Mouse (Mus musculus): ENCODE measurements around the gene A930004D18Rik. TPM values are rescaled to one million over a fixed set of nuclear protein-coding genes. Genes with fewer than 3 reads are reported as not detected.

A930004D18Rik gene
- polyA plus RNA-seq, 1 experiment = 0.70 TPM

GRCm38 (mm10) chr2:18019122-18019521, 18.4 kb downstream of the A930004D18Rik start:
- Histone ChIP-seq H3K27ac (ENCODE audit: insufficient read depth, low read depth, low read length) (no peak overlapping the region), H3K27me3 (ENCODE audit: control insufficient read depth, insufficient read depth, low read length) (no peaks in the 10 kb centered on the region), H3K4me1 (ENCODE audit: control insufficient read depth, insufficient read depth, insufficient read length, low read length) (no peaks in the 10 kb centered on the region), H3K4me3 (ENCODE audit: low read depth, low read length) (no peak overlapping the region), H3K36me3 (ENCODE audit: control insufficient read depth, insufficient read depth, low read length) (no peaks in the 10 kb centered on the region)
- no peak for TF ChIP-seq POLR2A (IDR thresholded peaks at IDR 0.05; ENCODE audit: low read depth, low read length)
- no peak for TF ChIP-seq CTCF (IDR thresholded peaks at IDR 0.05; ENCODE audit: extremely low read depth, insufficient read length, insufficient replicate concordance, low read depth, low read length)
- 86% methylated on average over 1 of the region's 1 CpGs for WGBS

- 95% methylated on average over 6 of the region's 6 CpGs for WGBS
- TF ChIP-seq POLR2A (IDR thresholded peaks at IDR 0.05; ENCODE audit: low read depth, low read length) (no peak), CTCF (IDR thresholded peaks at IDR 0.05; ENCODE audit: extremely low read depth, insufficient read length, insufficient replicate concordance, low read depth, low read length) (no peak)
These were observed 20.2 kb downstream of the A930004D18Rik start for GRCm38 (mm10) chr2:18017321-18017720.

GRCm38 (mm10) chr2:18016639-18017038, 20.9 kb downstream of the A930004D18Rik start:
- H3K4me3 ChIP-seq (ENCODE audit: low read depth, low read length) = no peak overlapping the region
- 88% methylated on average over 1 of the region's 1 CpGs for WGBS
- TF ChIP-seq POLR2A (IDR thresholded peaks at IDR 0.05; ENCODE audit: low read depth, low read length) (no peak), CTCF (IDR thresholded peaks at IDR 0.05; ENCODE audit: extremely low read depth, insufficient read length, insufficient replicate concordance, low read depth, low read length) (no peak)

More at GRCm38 (mm10) chr2:18017321-18017720, 20.2 kb downstream of the A930004D18Rik start:
- Histone ChIP-seq H3K36me3 (ENCODE audit: control insufficient read depth, insufficient read depth, low read length) (no peaks in the 10 kb centered on the region), H3K4me1 (ENCODE audit: control insufficient read depth, insufficient read depth, insufficient read length, low read length) (no peaks in the 10 kb centered on the region), H3K27me3 (ENCODE audit: control insufficient read depth, insufficient read depth, low read length) (no peaks in the 10 kb centered on the region), H3K27ac (ENCODE audit: insufficient read depth, low read depth, low read length) (no peak overlapping the region), H3K4me3 (ENCODE audit: low read depth, low read length) (no peak overlapping the region)

GRCm38 (mm10) chr2:18015581-18015980, 22.0 kb downstream of the A930004D18Rik start:
- Histone ChIP-seq H3K4me1 (ENCODE audit: control insufficient read depth, insufficient read depth, insufficient read length, low read length) (no peaks in the 10 kb centered on the region), H3K36me3 (ENCODE audit: control insufficient read depth, insufficient read depth, low read length) (no peaks in the 10 kb centered on the region), H3K27me3 (ENCODE audit: control insufficient read depth, insufficient read depth, low read length) (no peaks in the 10 kb centered on the region), H3K4me3 (ENCODE audit: low read depth, low read length) (no peak overlapping the region), H3K27ac (ENCODE audit: insufficient read depth, low read depth, low read length) (no peak overlapping the region)
- WGBS = 63% methylated on average over 3 of the region's 3 CpGs
- TF ChIP-seq CTCF (IDR thresholded peaks at IDR 0.05; ENCODE audit: extremely low read depth, insufficient read length, insufficient replicate concordance, low read depth, low read length) (no peak), POLR2A (IDR thresholded peaks at IDR 0.05; ENCODE audit: low read depth, low read length) (no peak)

More at GRCm38 (mm10) chr2:18016639-18017038, 20.9 kb downstream of the A930004D18Rik start:
- Histone ChIP-seq H3K36me3 (ENCODE audit: control insufficient read depth, insufficient read depth, low read length) (no peaks in the 10 kb centered on the region), H3K4me1 (ENCODE audit: control insufficient read depth, insufficient read depth, insufficient read length, low read length) (no peaks in the 10 kb centered on the region), H3K27me3 (ENCODE audit: control insufficient read depth, insufficient read depth, low read length) (no peaks in the 10 kb centered on the region), H3K27ac (ENCODE audit: insufficient read depth, low read depth, low read length) (no peak overlapping the region)

- Histone ChIP-seq H3K4me3 (ENCODE audit: low read depth, low read length) (no peak overlapping the region), H3K27ac (ENCODE audit: insufficient read depth, low read depth, low read length) (no peak overlapping the region), H3K36me3 (ENCODE audit: control insufficient read depth, insufficient read depth, low read length) (no peaks in the 10 kb centered on the region), H3K4me1 (ENCODE audit: control insufficient read depth, insufficient read depth, insufficient read length, low read length) (no peaks in the 10 kb centered on the region), H3K27me3 (ENCODE audit: control insufficient read depth, insufficient read depth, low read length) (no peaks in the 10 kb centered on the region)
- 87% methylated on average over 3 of the region's 3 CpGs for WGBS
- TF ChIP-seq POLR2A (IDR thresholded peaks at IDR 0.05; ENCODE audit: low read depth, low read length) = no peak
- TF ChIP-seq CTCF (IDR thresholded peaks at IDR 0.05; ENCODE audit: extremely low read depth, insufficient read length, insufficient replicate concordance, low read depth, low read length) = no peak
These were observed 24.7 kb downstream of the A930004D18Rik start for GRCm38 (mm10) chr2:18012866-18013265.

- no peak overlapping the region for H3K27ac ChIP-seq (ENCODE audit: insufficient read depth, low read depth, low read length)
- no peak overlapping the region for H3K4me3 ChIP-seq (ENCODE audit: low read depth, low read length)
- no peaks in the 10 kb centered on the region for H3K4me1 ChIP-seq (ENCODE audit: control insufficient read depth, insufficient read depth, insufficient read length, low read length)
- 85% methylated on average over 6 of the region's 6 CpGs for WGBS
- no peaks in the 10 kb centered on the region for H3K27me3 ChIP-seq (ENCODE audit: control insufficient read depth, insufficient read depth, low read length)
- no peak for TF ChIP-seq POLR2A (IDR thresholded peaks at IDR 0.05; ENCODE audit: low read depth, low read length)
- H3K36me3 ChIP-seq (ENCODE audit: control insufficient read depth, insufficient read depth, low read length) = no peaks in the 10 kb centered on the region
These were observed 26.3 kb downstream of the A930004D18Rik start for GRCm38 (mm10) chr2:18011226-18011625.

- H3K4me1 ChIP-seq (ENCODE audit: control insufficient read depth, insufficient read depth, insufficient read length, low read length) = no peaks in the 10 kb centered on the region
- 44% methylated on average over 8 of the region's 8 CpGs for WGBS
- TF ChIP-seq CTCF (IDR thresholded peaks at IDR 0.05; ENCODE audit: extremely low read depth, insufficient read length, insufficient replicate concordance, low read depth, low read length) = no peak
- no peak for TF ChIP-seq POLR2A (IDR thresholded peaks at IDR 0.05; ENCODE audit: low read depth, low read length)
These were observed 32.4 kb downstream of the A930004D18Rik start for GRCm38 (mm10) chr2:18005137-18005536.

GRCm38 (mm10) chr2:18004286-18004685, 33.3 kb downstream of the A930004D18Rik start:
- H3K27me3 ChIP-seq (ENCODE audit: control insufficient read depth, insufficient read depth, low read length) = no peaks in the 10 kb centered on the region
- no peaks in the 10 kb centered on the region for H3K36me3 ChIP-seq (ENCODE audit: control insufficient read depth, insufficient read depth, low read length)
- no peak overlapping the region for H3K4me3 ChIP-seq (ENCODE audit: low read depth, low read length)
- 82% methylated on average over 4 of the region's 4 CpGs for WGBS
- no peaks in the 10 kb centered on the region for H3K4me1 ChIP-seq (ENCODE audit: control insufficient read depth, insufficient read depth, insufficient read length, low read length)
- no peak for TF ChIP-seq CTCF (IDR thresholded peaks at IDR 0.05; ENCODE audit: extremely low read depth, insufficient read length, insufficient replicate concordance, low read depth, low read length)
- no peak for TF ChIP-seq POLR2A (IDR thresholded peaks at IDR 0.05; ENCODE audit: low read depth, low read length)
- H3K27ac ChIP-seq (ENCODE audit: insufficient read depth, low read depth, low read length) = no peak overlapping the region

More at GRCm38 (mm10) chr2:18005137-18005536, 32.4 kb downstream of the A930004D18Rik start:
- no peaks in the 10 kb centered on the region for H3K36me3 ChIP-seq (ENCODE audit: control insufficient read depth, insufficient read depth, low read length)
- no peak overlapping the region for H3K27ac ChIP-seq (ENCODE audit: insufficient read depth, low read depth, low read length)
- H3K27me3 ChIP-seq (ENCODE audit: control insufficient read depth, insufficient read depth, low read length) = no peaks in the 10 kb centered on the region
- no peak overlapping the region for H3K4me3 ChIP-seq (ENCODE audit: low read depth, low read length)

Measured in small intestine, adult 2 months (tissue).